Mouse (Mus musculus): ENCODE measurements around the gene Ccdc191. TPM values are rescaled to one million over a fixed set of nuclear protein-coding genes. Genes with fewer than 3 reads are reported as not detected.

Gene Ccdc191
- polyA plus RNA-seq, 1 experiment from 2014 or later: 11.9 TPM

Small RNA genes within 50 kb of the gene (microRNA-seq; reads per million reads assigned to microRNA genes)
- not detected for gene Mir3470b (ENCODE audit: borderline number of aligned reads)

Other genes with a start within 250 kb of the Ccdc191 start
- not detected in 2 replicates for gene Tigit, start 225.7 kb upstream of the Ccdc191 start, polyA plus RNA-seq (2014; fragmentation: Nextera tagmentation; extraction: Ambion mirVana)
- gene Drd3, start 135.8 kb upstream of the Ccdc191 start, polyA plus RNA-seq (2014; fragmentation: Nextera tagmentation; extraction: Ambion mirVana): not detected in 2 replicates
- 28.3 and 34.1 TPM in 2 replicates for gene Qtrt2, start 37.0 kb downstream of the Ccdc191 start, polyA plus RNA-seq (2014; fragmentation: Nextera tagmentation; extraction: Ambion mirVana)
- 0.71 and 1.2 TPM in 2 replicates for gene Zdhhc23, start 90.0 kb downstream of the Ccdc191 start, polyA plus RNA-seq (2014; fragmentation: Nextera tagmentation; extraction: Ambion mirVana)
- 7.7 and 8.2 TPM in 2 replicates for gene Gramd1c, start 173.5 kb downstream of the Ccdc191 start, polyA plus RNA-seq (2014; fragmentation: Nextera tagmentation; extraction: Ambion mirVana)
- 75.2 and 76.2 TPM in 2 replicates for gene Atp6v1a, start 249.9 kb downstream of the Ccdc191 start, polyA plus RNA-seq (2014; fragmentation: Nextera tagmentation; extraction: Ambion mirVana)